Mouse (Mus musculus) embryonic facial prominence, embryonic 12.5 days (tissue): ENCODE results near the gene Sorbs1. TPM values are rescaled to one million over a fixed set of nuclear protein-coding genes. Genes with fewer than 3 reads are reported as not detected.

Experiments used
- ATAC-seq: fragments of 200-750 bp; cut with Nextera tagmentation; 2 replicates; pipeline ENCODE4 v1.8.0; 2017; ENCODE audit not compliant: insufficient number of reproducible peaks, insufficient read depth, low FRiP score, low TSS enrichment
- H3K27ac ChIP-seq: fragments of 300-500 bp; sonication (generic); 2 replicates; pipeline ENCODE4 v1.5.1; 2016; ENCODE audit warnings: mild to moderate bottlenecking
- H3K27me3 ChIP-seq: fragments of 300-500 bp; sonication (generic); 2 replicates; pipeline ENCODE4 v1.6.1; 2016; ENCODE audit warnings: mild to moderate bottlenecking, moderate library complexity
- H3K36me3 ChIP-seq: fragments of 300-500 bp; sonication (generic); 2 replicates; pipeline ENCODE4 v1.6.1; 2016; ENCODE audit warnings: mild to moderate bottlenecking
- H3K4me1 ChIP-seq: fragments of 300-500 bp; sonication (generic); 2 replicates; pipeline ENCODE4 v1.6.1; 2016
- H3K4me2 ChIP-seq: fragments of 300-500 bp; sonication (generic); replicated peaks from 2 replicates; pipeline ENCODE4 v1.6.1; 2016; ENCODE audit warnings: mild to moderate bottlenecking, moderate library complexity
- H3K4me3 ChIP-seq: fragments of 300-500 bp; sonication (generic); 2 replicates; pipeline ENCODE4 v1.5.1; 2016; ENCODE audit warnings: mild to moderate bottlenecking
- H3K9ac ChIP-seq: fragments of 300-500 bp; sonication (generic); 2 replicates; pipeline ENCODE4 v1.6.1; 2016; ENCODE audit warnings: mild to moderate bottlenecking, moderate library complexity
- H3K9me3 ChIP-seq: fragments of 300-500 bp; sonication (generic); 2 replicates; pipeline ENCODE4 v1.6.1; 2016; ENCODE audit warnings: mild to moderate bottlenecking, moderate library complexity
- WGBS: fragments of 180-500 bp; shearing (Covaris S2); methylation state at CpG from one replicate; pipeline ENCODE4 v1.1.7; 2016; 5-methylcytosine and 5-hydroxymethylcytosine counted together
- polyA plus RNA-seq: library from polyadenylated mRNA; unstranded; fragments of >200 nt; fragmentation: Nextera tagmentation; extraction: Ambion mirVana; gene quantifications from 2 replicates; pipeline ENCODE4 v1.2.1, GENCODE M21; 2016

The Sorbs1 gene
- polyA plus RNA-seq, 1 experiment from 2014 or later = 42.2 TPM

- Histone ChIP-seq H3K36me3 (no peaks in the 10 kb centered on the region), H3K4me1 (peaks cover 15% of the 10 kb centered on the region; the same call in 1 of the 2 replicates), H3K9me3 (no peaks in the 10 kb centered on the region), H3K9ac (no peak overlapping the region), H3K4me3 (no peak overlapping the region), H3K27ac (peak overlapping the region; percentile 50; the same call in 1 of the 2 replicates), H3K4me2 (no peak overlapping the region), H3K27me3 (no peaks in the 10 kb centered on the region)
- 62% methylated on average over 11 of the region's 11 CpGs for WGBS
- no peak for ATAC-seq
These were observed 98.6 kb downstream of the Sorbs1 start for GRCm38 (mm10) chr19:40414798-40415475.

GRCm38 (mm10) chr19:40414386-40414785 lies 99.2 kb downstream of the Sorbs1 start:
- peaks cover 15% of the 10 kb centered on the region; the same call in 1 of the 2 replicates for H3K4me1 ChIP-seq
- no peak overlapping the region for H3K9ac ChIP-seq
- no peaks in the 10 kb centered on the region for H3K9me3 ChIP-seq
- H3K27ac ChIP-seq = 0 out of 2 replicates have a peak overlapping the region, but pooled peaks have one; percentile 25
- H3K27me3 ChIP-seq = no peaks in the 10 kb centered on the region
- H3K4me3 ChIP-seq = no peak overlapping the region
- H3K4me2 ChIP-seq = no peak overlapping the region
- no peak for ATAC-seq
- 59% methylated on average over 6 of the region's 6 CpGs for WGBS
- H3K36me3 ChIP-seq = no peaks in the 10 kb centered on the region

GRCm38 (mm10) chr19:40411379-40411813 lies 102.2 kb downstream of the Sorbs1 start:
- Histone ChIP-seq H3K9me3 (no peaks in the 10 kb centered on the region), H3K9ac (no peak overlapping the region), H3K4me3 (no peak overlapping the region), H3K27me3 (no peaks in the 10 kb centered on the region), H3K27ac (no peak overlapping the region), H3K36me3 (no peaks in the 10 kb centered on the region), H3K4me2 (no peak overlapping the region), H3K4me1 (peaks cover 15% of the 10 kb centered on the region; the same call in 1 of the 2 replicates)
- no peak for ATAC-seq
- WGBS = 61% methylated on average over 6 of the region's 6 CpGs

- ATAC-seq = no peak
- Histone ChIP-seq H3K27me3 (no peaks in the 10 kb centered on the region), H3K4me1 (peaks cover 22% of the 10 kb centered on the region), H3K36me3 (no peaks in the 10 kb centered on the region), H3K9me3 (no peaks in the 10 kb centered on the region), H3K4me3 (no peak overlapping the region), H3K9ac (no peak overlapping the region), H3K4me2 (no peak overlapping the region), H3K27ac (no peak overlapping the region)
- 74% methylated on average over 4 of the region's 4 CpGs for WGBS
These were observed 103.1 kb downstream of the Sorbs1 start for GRCm38 (mm10) chr19:40410511-40410910.

GRCm38 (mm10) chr19:40410109-40410508 lies 103.5 kb downstream of the Sorbs1 start:
- no peaks in the 10 kb centered on the region for H3K27me3 ChIP-seq
- H3K9me3 ChIP-seq = no peaks in the 10 kb centered on the region
- WGBS = 67% methylated on average over 9 of the region's 9 CpGs
- H3K4me1 ChIP-seq = peaks cover 23% of the 10 kb centered on the region
- H3K4me2 ChIP-seq = no peak overlapping the region
- no peak overlapping the region for H3K9ac ChIP-seq
- no peak overlapping the region for H3K4me3 ChIP-seq
- H3K27ac ChIP-seq = no peak overlapping the region
- no peak for ATAC-seq
- no peaks in the 10 kb centered on the region for H3K36me3 ChIP-seq

- Histone ChIP-seq H3K27me3 (no peaks in the 10 kb centered on the region), H3K9me3 (no peaks in the 10 kb centered on the region), H3K36me3 (no peaks in the 10 kb centered on the region), H3K4me3 (no peak overlapping the region), H3K27ac (no peak overlapping the region), H3K4me1 (peaks cover 18% of the 10 kb centered on the region), H3K4me2 (no peak overlapping the region), H3K9ac (no peak overlapping the region)
- no peak for ATAC-seq
- WGBS = 86% methylated on average over 11 of the region's 11 CpGs
These were observed 104.0 kb downstream of the Sorbs1 start for GRCm38 (mm10) chr19:40409500-40410035.

GRCm38 (mm10) chr19:40407186-40407585 lies 106.4 kb downstream of the Sorbs1 start:
- no peaks in the 10 kb centered on the region for H3K27me3 ChIP-seq
- peaks cover 11% of the 10 kb centered on the region for H3K4me1 ChIP-seq
- ATAC-seq = no peak
- 85% methylated on average over 2 of the region's 2 CpGs for WGBS
- no peak overlapping the region for H3K27ac ChIP-seq
- H3K4me2 ChIP-seq = no peak overlapping the region
- H3K9me3 ChIP-seq = no peaks in the 10 kb centered on the region
- H3K36me3 ChIP-seq = no peaks in the 10 kb centered on the region
- H3K4me3 ChIP-seq = no peak overlapping the region
- no peak overlapping the region for H3K9ac ChIP-seq

- 93% methylated on average over 8 of the region's 8 CpGs for WGBS
- no peak for ATAC-seq
These were observed 106.9 kb downstream of the Sorbs1 start for GRCm38 (mm10) chr19:40406661-40407060.

GRCm38 (mm10) chr19:40405808-40406207 lies 107.8 kb downstream of the Sorbs1 start:
- H3K9ac ChIP-seq = no peak overlapping the region
- no peak overlapping the region for H3K27ac ChIP-seq
- no peaks in the 10 kb centered on the region for H3K36me3 ChIP-seq
- no peak overlapping the region for H3K4me3 ChIP-seq
- H3K9me3 ChIP-seq = no peaks in the 10 kb centered on the region
- no peak overlapping the region for H3K4me2 ChIP-seq
- H3K4me1 ChIP-seq = peaks cover 11% of the 10 kb centered on the region
- H3K27me3 ChIP-seq = no peaks in the 10 kb centered on the region
- WGBS = 52% methylated on average over 11 of the region's 11 CpGs
- no peak for ATAC-seq

More at GRCm38 (mm10) chr19:40406661-40407060, 106.9 kb downstream of the Sorbs1 start:
- Histone ChIP-seq H3K9me3 (no peaks in the 10 kb centered on the region), H3K27ac (no peak overlapping the region), H3K4me1 (peaks cover 11% of the 10 kb centered on the region), H3K27me3 (no peaks in the 10 kb centered on the region), H3K36me3 (no peaks in the 10 kb centered on the region), H3K9ac (no peak overlapping the region), H3K4me2 (no peak overlapping the region), H3K4me3 (no peak overlapping the region)

- Histone ChIP-seq H3K4me1 (peaks cover 11% of the 10 kb centered on the region), H3K9ac (no peak overlapping the region)
These were observed 109.0 kb downstream of the Sorbs1 start for GRCm38 (mm10) chr19:40404582-40404981.

GRCm38 (mm10) chr19:40403999-40404398 lies 109.6 kb downstream of the Sorbs1 start:
- H3K9ac ChIP-seq = no peak overlapping the region
- 85% methylated on average over 4 of the region's 4 CpGs for WGBS
- no peak overlapping the region for H3K27ac ChIP-seq
- ATAC-seq = no peak
- H3K27me3 ChIP-seq = no peaks in the 10 kb centered on the region
- no peak overlapping the region for H3K4me3 ChIP-seq
- H3K9me3 ChIP-seq = no peaks in the 10 kb centered on the region
- H3K36me3 ChIP-seq = no peaks in the 10 kb centered on the region
- peaks cover 11% of the 10 kb centered on the region for H3K4me1 ChIP-seq
- no peak overlapping the region for H3K4me2 ChIP-seq

More at GRCm38 (mm10) chr19:40404582-40404981, 109.0 kb downstream of the Sorbs1 start:
- no peak overlapping the region for H3K4me3 ChIP-seq
- no peaks in the 10 kb centered on the region for H3K36me3 ChIP-seq
- no peak overlapping the region for H3K4me2 ChIP-seq
- 79% methylated on average over 2 of the region's 2 CpGs for WGBS
- H3K27me3 ChIP-seq = no peaks in the 10 kb centered on the region
- no peak overlapping the region for H3K27ac ChIP-seq
- no peaks in the 10 kb centered on the region for H3K9me3 ChIP-seq
- no peak for ATAC-seq
